8 mouse cellular contexts compared by ENCODE assay signal in genomic region chr10:99577041-99577681, GRCm38 (mm10).
DNase-seq lines count a peak whose midpoint lies in the region; ATAC-seq and TF ChIP-seq lines count a peak whose summit lies in the region.

No protein-coding gene starts in this region.

- WGBS in hindbrain, embryonic 15.5 days, result 30% methylated on average over 12 of the region's 12 CpGs
- 20% methylated on average over 12 of the region's 12 CpGs for WGBS in limb, embryonic 10.5 days

- H3K4me1 ChIP-seq in testis, adult 2 months (ENCODE audit: control insufficient read depth, insufficient read depth, low read length), result no peaks in the 10 kb centered on the region
- peaks cover 12% of the 10 kb centered on the region; the same call in 1 of the 2 replicates for H3K4me1 ChIP-seq in hindbrain, embryonic 15.5 days (replicated peaks)
- peaks cover 37% of the 10 kb centered on the region for H3K4me1 ChIP-seq in limb, embryonic 10.5 days

- H3K36me3 ChIP-seq in testis, adult 2 months (ENCODE audit: control insufficient read depth, insufficient read depth, low read length), result no peaks in the 10 kb centered on the region
- H3K36me3 ChIP-seq in hindbrain, embryonic 15.5 days, result no peaks in the 10 kb centered on the region
- H3K36me3 ChIP-seq in limb, embryonic 10.5 days, result no peaks in the 10 kb centered on the region

- no peak overlapping the region for H3K9ac ChIP-seq in hindbrain, embryonic 15.5 days

- TF ChIP-seq CTCF in testis, adult 2 months (IDR thresholded peaks at IDR 0.05; ENCODE audit: control insufficient read depth, insufficient read depth, insufficient replicate concordance, low read depth, low read length), result peak; percentile 74; the same call in 1 of the 2 replicates

- no peak for TF ChIP-seq POLR2A in testis, adult 2 months (IDR thresholded peaks at IDR 0.05; ENCODE audit: control insufficient read depth, low read depth, low read length)

- no peak overlapping the region for H3K27ac ChIP-seq in testis, adult 2 months (ENCODE audit: control insufficient read depth, insufficient read depth, low read depth, low read length)
- H3K27ac ChIP-seq in hindbrain, embryonic 15.5 days (replicated peaks), result no peak overlapping the region
- H3K27ac ChIP-seq in limb, embryonic 10.5 days, result 0 out of 2 replicates have a peak overlapping the region, but pooled peaks have one; percentile 14

- 0 out of 2 replicates have a peak overlapping the region, but pooled peaks have one; percentile 6 for H3K4me2 ChIP-seq in hindbrain, embryonic 15.5 days

- peak; percentile 66; the same call in 1 of the 2 replicates for ATAC-seq in hindbrain, embryonic 15.5 days (ENCODE audit: low FRiP score, low read depth)
- ATAC-seq in monocyte, adult 5-6 weeks (replicated peaks; ENCODE audit: insufficient number of reproducible peaks, low FRiP score, low TSS enrichment, poor library complexity, severe bottlenecking), result peak; percentile 78

- no peaks in the 10 kb centered on the region for H3K9me3 ChIP-seq in hindbrain, embryonic 15.5 days
- H3K9me3 ChIP-seq in limb, embryonic 10.5 days (replicated peaks), result no peaks in the 10 kb centered on the region

- no peak for DNase-seq in testis, postnatal 14 days (ENCODE audit: low spot score)
- peak; percentile 63 for DNase-seq in adrenal gland, adult 2 months
- DNase-seq in embryo, embryonic 11.5 days (ENCODE audit: low read depth, low spot score), result peak; percentile 39
- peak; percentile 62 for DNase-seq in limb, embryonic 10.5 days (ENCODE audit: low spot score)
- DNase-seq in c-Kit-positive CD71-positive TER-119-positive erythroid progenitor cells, embryonic 14.5 days (ENCODE audit: low spot score), result no peak

- no peaks in the 10 kb centered on the region for H3K27me3 ChIP-seq in testis, adult 2 months (ENCODE audit: control insufficient read depth, insufficient read depth, low read length)
- H3K27me3 ChIP-seq in hindbrain, embryonic 15.5 days, result no peaks in the 10 kb centered on the region
- H3K27me3 ChIP-seq in limb, embryonic 10.5 days (ENCODE audit: low read depth, poor library complexity, severe bottlenecking), result no peaks in the 10 kb centered on the region

- no peak overlapping the region for H3K4me3 ChIP-seq in testis, adult 2 months (ENCODE audit: control insufficient read depth, low read depth, low read length)
- no peak overlapping the region for H3K4me3 ChIP-seq in hindbrain, embryonic 15.5 days
- H3K4me3 ChIP-seq in limb, embryonic 10.5 days, result no peak overlapping the region

Comparison
In these comparisons a context has a peak if more than half of its experiments do, and no peak if none do; other contexts are left out.
1. DNase-seq: peak in adrenal gland, adult 2 months (single experiment), embryo, embryonic 11.5 days (single experiment) and limb, embryonic 10.5 days (single experiment); none in testis, postnatal 14 days (single experiment) and c-Kit-positive CD71-positive TER-119-positive erythroid progenitor cells, embryonic 14.5 days (single experiment).